Mouse (Mus musculus): ENCODE data around the gene Cd3e.

Gene Cd3e

GRCm38 (mm10) chr9:45015841-45016240 lies 6.4 kb upstream of the Cd3e start:
- no peak for DNase-seq

GRCm38 (mm10) chr9:45014879-45015278 lies 5.5 kb upstream of the Cd3e start:
- DNase-seq, result no peak

GRCm38 (mm10) chr9:45011291-45011690 lies 1.9 kb upstream of the Cd3e start:
- no peak for DNase-seq

- no peak for DNase-seq
Measured at GRCm38 (mm10) chr9:45010461-45010860, 1.0 kb upstream of the Cd3e start.

DNA sequence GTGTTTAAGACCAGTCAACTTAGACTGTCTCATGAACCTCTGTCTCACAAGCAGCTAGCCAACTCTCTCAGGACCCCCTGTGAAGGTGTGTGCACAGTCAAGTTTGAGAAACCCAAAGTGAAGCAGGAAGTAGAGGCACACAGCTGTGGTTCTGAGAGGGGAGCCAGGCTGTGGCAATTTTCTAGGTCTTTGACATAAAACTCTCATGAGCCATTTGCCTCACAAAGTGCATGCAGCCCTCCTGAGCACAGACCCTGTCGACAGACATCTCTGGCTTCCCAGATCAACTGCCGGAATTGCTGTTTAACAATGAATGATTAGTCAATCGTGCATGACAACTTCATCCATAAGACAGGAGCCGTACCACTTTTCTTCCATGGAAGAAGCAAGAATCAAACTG lies 1.1 kb downstream of the Cd3e start:
- no peak for DNase-seq

DNA sequence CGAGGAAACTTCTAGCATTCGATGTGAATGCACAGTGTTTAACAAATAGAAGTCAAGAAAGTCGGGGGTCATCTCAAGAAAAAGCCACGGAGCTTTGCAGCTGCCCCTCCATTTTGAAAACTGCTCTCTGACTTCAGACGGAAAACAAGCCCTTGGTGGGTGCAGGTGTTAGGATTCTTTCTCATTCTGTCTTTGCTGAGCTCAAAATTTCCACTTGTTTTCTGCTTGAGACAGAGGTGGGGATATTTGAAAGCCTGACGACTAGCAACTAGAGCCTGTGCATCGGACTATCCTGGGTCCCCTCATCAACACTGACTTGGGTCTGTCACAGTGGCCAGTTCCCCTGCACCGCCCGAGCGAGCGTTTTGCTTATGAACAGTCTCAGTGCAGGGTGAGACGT lies 2.0 kb downstream of the Cd3e start:
- DNase-seq, result no peak

DNA sequence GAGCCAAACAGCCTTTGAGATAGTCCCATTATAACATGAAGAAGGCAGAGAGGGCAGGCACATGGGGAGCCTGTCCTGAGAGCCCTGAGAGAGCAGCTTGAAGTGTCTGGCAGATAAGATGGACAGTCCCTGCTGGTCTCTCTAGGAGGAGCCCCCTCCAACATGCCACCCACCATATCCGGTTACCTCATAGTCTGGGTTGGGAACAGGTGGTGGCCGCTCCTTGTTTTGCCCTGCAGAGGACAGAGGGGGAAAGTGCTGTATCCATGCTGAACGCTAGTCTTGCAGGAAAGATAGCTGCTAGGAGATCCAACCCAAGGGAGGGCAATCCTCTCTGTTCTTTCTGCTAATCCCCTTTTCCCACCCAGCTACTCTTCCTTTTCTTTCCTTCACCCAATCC lies 9.2 kb downstream of the Cd3e start:
- DNase-seq, result no peak

DNA sequence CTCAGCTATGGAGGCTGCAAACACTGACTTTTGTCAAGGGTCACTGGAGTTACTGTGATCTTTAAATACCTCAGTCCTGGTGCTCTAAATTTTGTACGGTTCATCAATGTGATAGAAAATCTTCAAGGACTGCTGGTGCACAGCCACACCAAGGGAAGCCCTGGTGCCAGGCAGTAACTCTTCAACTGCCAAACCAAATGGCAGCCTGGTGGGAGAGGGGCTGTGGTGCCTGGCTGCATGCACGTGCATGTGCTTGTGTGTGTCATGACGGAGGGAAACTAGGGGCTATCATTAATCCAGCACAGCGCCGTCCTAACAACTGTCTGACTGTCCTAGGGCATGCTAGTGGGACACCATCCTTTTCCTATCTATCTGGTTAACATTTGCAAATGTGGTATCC lies 9.7 kb downstream of the Cd3e start:
- DNase-seq, result no peak

DNA sequence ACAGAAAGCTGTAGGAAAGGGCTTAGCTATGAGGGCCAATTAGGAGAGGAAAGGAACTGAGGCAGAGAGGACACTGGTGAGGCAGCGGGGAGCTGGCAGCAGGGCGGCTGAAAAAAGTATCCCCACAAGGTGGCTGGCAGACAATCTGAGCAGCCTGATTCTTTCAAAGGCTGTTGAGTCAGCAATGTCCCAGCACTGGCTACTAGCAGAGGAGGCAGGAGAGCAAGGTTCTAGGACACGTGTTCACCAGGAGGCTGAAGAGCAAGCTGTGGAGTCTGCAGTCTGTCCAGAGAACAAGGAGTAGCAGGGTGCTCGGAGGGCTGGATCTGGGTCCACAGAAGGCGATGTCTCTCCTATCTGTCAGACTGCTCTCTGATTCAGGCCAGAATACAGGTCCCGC lies 10.3 kb downstream of the Cd3e start:
- peak; percentile 43 for DNase-seq

DNA sequence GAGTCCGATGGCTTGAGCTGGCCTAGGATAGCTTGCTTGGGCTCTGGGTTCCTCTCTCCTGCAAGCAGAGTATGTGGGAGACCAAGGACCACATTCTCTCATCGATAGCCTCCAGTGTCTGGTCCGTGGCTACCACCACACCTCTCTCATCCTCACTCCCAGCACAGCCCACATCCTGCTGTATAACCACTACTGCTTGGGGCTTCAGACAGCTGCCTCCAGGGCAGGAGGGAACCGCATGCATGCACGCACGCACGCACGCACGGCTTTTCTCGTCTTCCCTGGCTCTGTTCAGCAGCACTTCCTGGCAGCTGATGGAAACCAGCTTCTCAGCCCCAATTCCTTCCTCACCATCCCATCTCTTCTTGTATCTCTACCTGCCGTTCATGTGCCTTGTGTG lies 11.3 kb downstream of the Cd3e start:
- no peak for DNase-seq

GRCm38 (mm10) chr9:44996590-44996989 lies 12.8 kb downstream of the Cd3e start:
- DNase-seq, result no peak

DNA sequence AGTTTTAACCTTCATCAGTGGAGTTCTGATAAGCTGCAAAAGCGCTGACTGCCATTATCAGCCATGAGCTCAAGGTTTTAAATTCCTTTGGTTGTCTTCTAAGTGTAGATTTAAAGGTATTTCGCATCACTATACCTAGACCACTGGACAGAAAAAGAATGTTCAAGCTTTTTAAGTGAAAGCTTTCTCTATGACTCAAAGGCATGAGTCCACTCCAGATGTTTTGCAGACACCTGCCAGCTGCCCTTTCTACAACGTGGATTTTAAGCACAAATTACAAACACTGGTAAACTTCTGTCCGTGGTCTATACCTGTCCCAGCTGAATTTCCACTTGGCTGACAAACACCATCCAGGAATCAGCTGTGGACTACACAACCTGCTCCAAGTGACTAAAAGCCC lies 14.5 kb downstream of the Cd3e start:
- no peak for DNase-seq

- DNase-seq, result no peak
Measured at GRCm38 (mm10) chr9:44993268-44993667, 16.2 kb downstream of the Cd3e start.

GRCm38 (mm10) chr9:44992271-44992670 lies 17.2 kb downstream of the Cd3e start:
- peak; percentile 37 for DNase-seq

- DNase-seq, result no peak
Measured at GRCm38 (mm10) chr9:44991821-44992220, 17.6 kb downstream of the Cd3e start.

DNA sequence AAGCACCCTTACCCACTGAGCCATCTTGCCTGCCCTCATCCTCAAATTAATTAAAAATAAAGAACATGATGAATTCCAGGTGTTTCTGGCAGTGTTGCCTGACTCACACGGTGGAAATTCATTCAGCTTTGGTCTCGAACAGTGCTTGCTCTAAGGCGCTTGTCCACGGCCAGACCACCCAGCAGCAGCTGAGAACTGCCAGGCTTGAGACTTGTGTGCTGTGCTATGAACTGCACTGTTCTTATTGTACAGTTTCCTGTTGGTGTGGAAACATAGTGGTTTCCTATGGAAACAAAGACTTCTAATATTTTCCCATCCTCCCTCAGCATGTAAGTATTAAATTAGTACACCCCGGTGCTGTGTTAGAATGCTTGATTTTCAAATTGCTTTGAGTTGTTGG lies 22.5 kb downstream of the Cd3e start:
- DNase-seq, result no peak

GRCm38 (mm10) chr9:44986242-44986781 lies 23.1 kb downstream of the Cd3e start:
- no peak for DNase-seq

DNA sequence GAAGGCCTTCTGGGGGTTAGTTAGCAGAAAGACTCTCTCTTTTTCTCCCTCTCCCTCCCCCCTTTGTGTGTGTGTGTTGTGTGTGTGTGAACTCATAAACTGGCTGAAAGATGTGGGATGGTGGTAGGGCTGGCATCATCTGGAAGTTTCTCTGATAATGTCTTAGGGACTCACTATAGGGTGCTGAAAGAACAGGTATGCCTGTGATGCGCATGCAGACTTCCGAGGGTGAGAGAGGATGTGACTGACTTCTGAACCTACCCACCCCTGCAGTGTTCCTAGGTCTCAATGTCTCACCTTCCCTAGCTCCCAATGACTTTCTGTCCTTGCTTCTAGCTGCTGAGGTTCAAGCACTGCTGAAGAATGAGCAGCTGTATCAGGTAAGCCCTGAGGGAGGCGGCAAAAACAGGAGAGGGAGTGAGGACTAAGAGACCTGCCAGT lies 23.7 kb downstream of the Cd3e start:
- DNase-seq, result no peak

GRCm38 (mm10) chr9:44983001-44983400 lies 26.4 kb downstream of the Cd3e start:
- no peak for DNase-seq

GRCm38 (mm10) chr9:44982531-44982930 lies 26.9 kb downstream of the Cd3e start:
- DNase-seq, result no peak

GRCm38 (mm10) chr9:44982081-44982480 lies 27.3 kb downstream of the Cd3e start:
- DNase-seq, result no peak

DNA sequence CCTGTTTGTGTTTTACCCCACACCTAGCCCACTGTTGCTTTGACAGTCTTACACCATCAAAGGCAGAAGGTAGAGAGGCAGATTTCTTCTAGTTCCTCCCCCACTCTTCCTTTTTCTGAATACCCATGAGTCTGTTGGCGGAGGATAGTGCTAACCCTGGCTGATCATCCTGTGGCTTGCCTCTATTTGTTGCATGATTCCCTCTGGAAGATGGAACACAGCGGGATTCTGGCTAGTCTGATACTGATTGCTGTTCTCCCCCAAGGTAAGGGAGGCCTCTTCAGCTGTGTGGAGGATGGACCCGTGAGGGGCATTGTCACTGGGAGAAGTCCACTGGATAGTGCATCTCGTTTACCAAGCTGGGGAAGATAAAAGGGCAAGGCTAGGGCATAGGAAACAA lies 27.8 kb downstream of the Cd3e start, which contains the start of gene Cd3d:
Gene Cd3d (plus strand): TSS at position 111 of the 400 bp plus-strand sequence.
- DNase-seq, result no peak

GRCm38 (mm10) chr9:44981104-44981503 lies 28.3 kb downstream of the Cd3e start:
- DNase-seq, result no peak

DNA sequence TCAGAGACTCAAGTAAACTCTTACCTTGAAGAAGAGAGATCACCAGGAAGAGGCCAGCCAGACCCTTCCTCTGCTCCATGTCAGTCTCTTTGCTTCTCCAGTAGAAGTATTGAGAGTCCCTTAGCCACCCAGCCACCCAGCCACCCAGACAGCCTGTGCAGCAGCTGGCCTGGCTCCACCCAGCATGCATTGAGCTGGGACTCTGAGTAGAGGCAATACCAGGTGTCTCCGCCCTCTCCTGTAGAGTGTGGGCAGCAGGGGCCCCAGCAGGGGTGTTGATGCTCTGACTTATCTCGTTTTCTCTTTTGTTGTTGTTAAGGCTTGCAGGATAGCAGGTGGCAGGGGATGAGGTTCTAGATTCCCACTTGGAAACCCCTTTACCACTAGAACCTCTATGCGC lies 29.2 kb downstream of the Cd3e start, which contains the start of gene Cd3g:
Gene Cd3g (minus strand): TSS at position 190 of the 400 bp plus-strand sequence.
- DNase-seq, result no peak

- DNase-seq, result no peak
Measured at GRCm38 (mm10) chr9:44979806-44980205, 29.6 kb downstream of the Cd3e start.

- no peak for DNase-seq
Measured at GRCm38 (mm10) chr9:44977813-44978212, 31.6 kb downstream of the Cd3e start.

All from cerebellum, adult 11 months (tissue).